ENCODE assay signal across 25 mouse cellular contexts in the genomic region with DNA sequence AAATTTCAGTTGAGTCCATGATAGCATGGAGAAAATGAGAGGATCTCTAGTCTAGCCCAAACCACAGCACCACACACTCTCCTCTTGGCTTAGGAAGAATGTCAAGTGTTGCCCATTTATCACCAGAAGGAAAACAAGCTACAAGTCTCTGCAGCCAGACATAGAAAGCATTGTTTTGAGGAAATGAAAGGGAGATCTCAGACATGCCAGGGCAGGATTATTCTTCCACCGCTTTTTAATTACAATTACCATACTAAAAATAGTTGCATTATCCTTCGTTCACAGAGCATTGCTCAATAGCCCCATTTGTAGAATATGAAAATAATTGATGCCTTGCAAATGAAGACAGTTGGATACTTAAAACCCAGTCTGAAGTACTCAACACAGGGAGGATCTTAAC. TPM values are rescaled to one million over a fixed set of nuclear protein-coding genes. Genes with fewer than 3 reads are reported as not detected.
DNase-seq lines count a peak whose midpoint lies in the region; ATAC-seq and TF ChIP-seq lines count a peak whose summit lies in the region.
"Had no signal": no experiment of that assay in that cellular context is flagged by ENCODE, and none has a peak within 500 bp of the region (broad histone marks: within the 10 kb centered on the region; RNA-seq: fewer than 3 reads in every experiment).

No protein-coding gene starts in this region.

- 68% methylated on average over 2 of the region's 2 CpGs for WGBS in heart, embryonic 11.5 days (ENCODE audit: insufficient replicate concordance)
- 51% methylated on average over 2 of the region's 2 CpGs for WGBS in stomach, postnatal 0 days

- H3K27me3 ChIP-seq in heart, embryonic 11.5 days (ENCODE audit: control insufficient read depth, insufficient read depth, low read length): no peaks in the 10 kb centered on the region
- no peaks in the 10 kb centered on the region for H3K27me3 ChIP-seq in stomach, postnatal 0 days (ENCODE audit: control insufficient read depth, insufficient read depth, low read length)
- H3K27me3 ChIP-seq: CH12.LX; forebrain, embryonic 13.5 days; hindbrain, embryonic 12.5 days; hindbrain, embryonic 15.5 days had no signal

- H3K27ac ChIP-seq in heart, embryonic 11.5 days (ENCODE audit: low read depth, low read length): no peak overlapping the region
- H3K27ac ChIP-seq in stomach, postnatal 0 days (replicated peaks): no peak overlapping the region
- H3K27ac ChIP-seq: forebrain, embryonic 10.5 days; forebrain, embryonic 13.5 days; gastrocnemius, adult 2 months; heart, embryonic 10.5 days; hindbrain, embryonic 12.5 days; hindbrain, embryonic 15.5 days had no signal

- no peaks in the 10 kb centered on the region for H3K36me3 ChIP-seq in heart, embryonic 11.5 days (ENCODE audit: control insufficient read depth, insufficient read depth, low read length)
- H3K36me3 ChIP-seq in stomach, postnatal 0 days (ENCODE audit: control insufficient read depth, insufficient read depth, low read length): no peaks in the 10 kb centered on the region
- H3K36me3 ChIP-seq: forebrain, embryonic 10.5 days; G1E; heart, embryonic 10.5 days; hindbrain, embryonic 12.5 days; hindbrain, embryonic 15.5 days had no signal

- H3K4me1 ChIP-seq in heart, embryonic 11.5 days (ENCODE audit: control insufficient read depth, insufficient read depth, low read length): peaks cover 3% of the 10 kb centered on the region; the same call in 1 of the 2 replicates
- H3K4me1 ChIP-seq in stomach, postnatal 0 days (replicated peaks; ENCODE audit: control insufficient read depth, insufficient read depth): no peaks in the 10 kb centered on the region; the same call in 1 of the 2 replicates
- H3K4me1 ChIP-seq: hindbrain, embryonic 15.5 days had no signal

- no peak overlapping the region for H3K9ac ChIP-seq in heart, embryonic 11.5 days (ENCODE audit: low read depth, low read length)
- H3K9ac ChIP-seq in stomach, postnatal 0 days (ENCODE audit: low read length): no peak overlapping the region
- H3K9ac ChIP-seq: forebrain, embryonic 13.5 days; forebrain, postnatal 0 days; hindbrain, embryonic 12.5 days; hindbrain, embryonic 15.5 days had no signal

- H3K4me2 ChIP-seq in heart, embryonic 11.5 days: no peak overlapping the region
- H3K4me2 ChIP-seq in stomach, postnatal 0 days (replicated peaks; ENCODE audit: low read depth): no peak overlapping the region
- H3K4me2 ChIP-seq: forebrain, embryonic 13.5 days; hindbrain, embryonic 12.5 days; hindbrain, embryonic 15.5 days had no signal

- ATAC-seq in heart, embryonic 11.5 days (replicated peaks; ENCODE audit: insufficient number of reproducible peaks, low FRiP score, low TSS enrichment): no peak
- ATAC-seq in stomach, postnatal 0 days (ENCODE audit: low FRiP score, low TSS enrichment): no peak
- ATAC-seq: forebrain, embryonic 13.5 days; forebrain, postnatal 0 days; intestine, postnatal 0 days had no signal

- H3K4me3 ChIP-seq in heart, embryonic 11.5 days (ENCODE audit: low read depth, low read length): no peak overlapping the region
- H3K4me3 ChIP-seq in stomach, postnatal 0 days (ENCODE audit: low read depth, low read length): no peak overlapping the region
- H3K4me3 ChIP-seq: forebrain, embryonic 10.5 days; forebrain, embryonic 13.5 days; gastrocnemius, adult 2 months; heart, adult 2 months; heart, embryonic 10.5 days; hindbrain, embryonic 12.5 days; hindbrain, embryonic 15.5 days had no signal

- peak; percentile 44 for TF ChIP-seq EP300 in stomach, postnatal 0 days (optimal IDR thresholded peaks at IDR 0.05)

- no peak for TF ChIP-seq CTCF in stomach, postnatal 0 days (IDR thresholded peaks at IDR 0.05; ENCODE audit: low read depth)

- peak; percentile 53 for DNase-seq in heart, adult 11 months
- DNase-seq in fat pad, adult 2 months (ENCODE audit: extremely low read depth, low read depth, low spot score): peak; percentile 71
- DNase-seq in stomach, postnatal 0 days (ENCODE audit: low spot score): no peak
- DNase-seq in embryo, embryonic 11 days: no peak
- DNase-seq in adipocyte (ENCODE audit: low spot score): no peak
- DNase-seq: adrenal gland, postnatal 14 days; B cell, adult 2 months; cerebellum, adult 11-12 months; cerebellum, adult 8-10 months; cerebellum, postnatal 10 days; cerebellum, postnatal 36 days; forebrain, postnatal 0 days; gastrocnemius, adult 2 months; gastrocnemius, postnatal 14 days; heart, adult 2 months; kidney, adult 2 months had no signal

- H3K9me3 ChIP-seq in heart, embryonic 11.5 days (replicated peaks; ENCODE audit: control insufficient read depth, low read length): no peaks in the 10 kb centered on the region; the same call in 1 of the 2 replicates
- no peaks in the 10 kb centered on the region for H3K9me3 ChIP-seq in stomach, postnatal 0 days (ENCODE audit: control insufficient read depth, low read length)
- H3K9me3 ChIP-seq: G1E; hindbrain, embryonic 12.5 days; hindbrain, embryonic 15.5 days had no signal

RNA-seq across cellular contexts. Expression of gene Arntl, which starts 12.0 kb away (rescaled TPM):
- 7.6 and 7.8 TPM in 2 replicates for polyA plus RNA-seq in heart, embryonic 11.5 days (2014; fragmentation: Nextera tagmentation; extraction: Ambion mirVana)
- 6.6 and 7.3 TPM in 2 replicates for polyA plus RNA-seq in stomach, postnatal 0 days (2015; fragmentation: Nextera tagmentation; extraction: Ambion mirVana)

Comparison
In these comparisons a context has a peak if more than half of its experiments do, and no peak if none do; other contexts are left out.
1. DNase-seq: peak in heart, adult 11 months (single experiment) and fat pad, adult 2 months (single experiment); none in stomach, postnatal 0 days (single experiment), embryo, embryonic 11 days (single experiment) and adipocyte (single experiment).